Comparison of ENCODE assay signal across 26 mouse cellular contexts in the genomic region with DNA sequence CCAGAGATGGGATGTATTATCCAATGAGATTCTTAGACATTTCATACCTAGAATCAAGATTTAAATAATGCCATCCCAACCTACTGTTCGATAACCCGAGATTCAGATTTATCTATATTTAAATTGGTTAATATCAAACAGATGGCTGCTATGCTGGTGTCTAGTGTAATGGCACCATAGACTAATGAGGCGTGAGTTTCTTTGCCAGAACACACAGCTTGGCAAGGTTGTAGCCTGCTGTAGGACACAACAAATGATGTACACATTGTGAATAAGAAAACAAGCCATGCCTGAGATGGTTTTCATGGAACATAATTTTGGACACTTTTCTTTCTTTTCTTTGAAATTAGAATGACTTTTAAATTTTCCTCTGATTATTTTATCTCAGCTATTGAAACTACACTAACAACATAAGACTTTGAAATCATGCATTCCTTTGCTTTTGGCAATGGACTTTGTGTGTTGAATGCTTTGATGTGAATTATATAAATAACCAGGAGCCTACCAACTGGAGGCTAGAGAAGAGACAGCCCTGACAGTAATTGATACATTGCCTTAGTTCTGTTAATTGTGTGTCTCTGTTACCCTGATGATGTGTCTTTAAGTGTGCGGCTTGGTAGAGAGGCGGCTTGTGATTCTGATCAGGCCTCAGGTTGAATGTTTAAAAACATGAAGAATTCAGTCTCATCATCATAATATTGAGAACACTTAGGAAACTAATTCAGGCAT.
DNase-seq lines count a peak whose midpoint lies in the region; ATAC-seq lines count a peak whose summit lies in the region.
"Had no signal": no experiment of that assay in that cellular context is flagged by ENCODE, and none has a peak within 500 bp of the region (broad histone marks: within the 10 kb centered on the region; RNA-seq: fewer than 3 reads in every experiment).

No protein-coding gene starts in this region.

- H3K9me3 ChIP-seq in forebrain, embryonic 16.5 days (ENCODE audit: control insufficient read depth, low read length): no peaks in the 10 kb centered on the region
- no peaks in the 10 kb centered on the region for H3K9me3 ChIP-seq in forebrain, embryonic 10.5 days
- H3K9me3 ChIP-seq: embryonic facial prominence, embryonic 12.5 days; embryonic facial prominence, embryonic 15.5 days; heart, embryonic 12.5 days; heart, embryonic 15.5 days; hindbrain, embryonic 12.5 days; intestine, embryonic 15.5 days had no signal

- H3K36me3 ChIP-seq in forebrain, embryonic 16.5 days (ENCODE audit: control insufficient read depth, insufficient read depth): no peaks in the 10 kb centered on the region
- H3K36me3 ChIP-seq in forebrain, embryonic 10.5 days (replicated peaks): no peaks in the 10 kb centered on the region
- H3K36me3 ChIP-seq: embryonic facial prominence, embryonic 12.5 days; embryonic facial prominence, embryonic 15.5 days; heart, embryonic 12.5 days; heart, embryonic 15.5 days; intestine, embryonic 15.5 days had no signal

- H3K4me2 ChIP-seq in forebrain, embryonic 16.5 days (ENCODE audit: low read length): no peak overlapping the region
- H3K4me2 ChIP-seq: embryonic facial prominence, embryonic 12.5 days; embryonic facial prominence, embryonic 15.5 days; heart, embryonic 12.5 days; heart, embryonic 15.5 days; hindbrain, embryonic 12.5 days; intestine, embryonic 15.5 days had no signal

- no peak overlapping the region for H3K27ac ChIP-seq in forebrain, embryonic 16.5 days (ENCODE audit: low read length)
- no peak overlapping the region for H3K27ac ChIP-seq in forebrain, embryonic 10.5 days
- H3K27ac ChIP-seq: embryonic facial prominence, embryonic 12.5 days; embryonic facial prominence, embryonic 15.5 days; gastrocnemius, adult 2 months; heart, embryonic 15.5 days; hindbrain, embryonic 12.5 days; intestine, embryonic 15.5 days had no signal

- peaks cover 12% of the 10 kb centered on the region for H3K4me1 ChIP-seq in forebrain, embryonic 16.5 days (replicated peaks; ENCODE audit: control insufficient read depth, insufficient read depth, low read length)
- peaks cover 12% of the 10 kb centered on the region; the same call in 1 of the 2 replicates for H3K4me1 ChIP-seq in forebrain, embryonic 10.5 days
- H3K4me1 ChIP-seq: embryonic facial prominence, embryonic 12.5 days; embryonic facial prominence, embryonic 15.5 days; hindbrain, embryonic 12.5 days; intestine, embryonic 15.5 days had no signal

- 46% methylated on average over 5 of the region's 5 CpGs for WGBS in forebrain, embryonic 16.5 days
- 93% methylated on average over 5 of the region's 5 CpGs for WGBS in forebrain, embryonic 10.5 days

- H3K9ac ChIP-seq in forebrain, embryonic 16.5 days (replicated peaks; ENCODE audit: low read depth, low read length): no peak overlapping the region
- H3K9ac ChIP-seq: embryonic facial prominence, embryonic 12.5 days; embryonic facial prominence, embryonic 15.5 days; forebrain, postnatal 0 days; heart, embryonic 12.5 days; heart, embryonic 15.5 days; hindbrain, embryonic 12.5 days; intestine, embryonic 15.5 days had no signal

- H3K27me3 ChIP-seq in forebrain, embryonic 16.5 days (replicated peaks; ENCODE audit: control insufficient read depth, insufficient read depth, low read length): no peaks in the 10 kb centered on the region
- no peaks in the 10 kb centered on the region for H3K27me3 ChIP-seq in forebrain, embryonic 10.5 days (ENCODE audit: poor library complexity, severe bottlenecking)
- H3K27me3 ChIP-seq: embryonic facial prominence, embryonic 12.5 days; embryonic facial prominence, embryonic 15.5 days; heart, embryonic 15.5 days; hindbrain, embryonic 12.5 days; intestine, embryonic 15.5 days had no signal

- no peak overlapping the region for H3K4me3 ChIP-seq in forebrain, embryonic 16.5 days (replicated peaks; ENCODE audit: low read length)
- H3K4me3 ChIP-seq in forebrain, embryonic 10.5 days: no peak overlapping the region
- H3K4me3 ChIP-seq: embryonic facial prominence, embryonic 12.5 days; embryonic facial prominence, embryonic 15.5 days; gastrocnemius, adult 2 months; heart, embryonic 12.5 days; heart, embryonic 15.5 days; hindbrain, embryonic 12.5 days; intestine, embryonic 15.5 days had no signal

- ATAC-seq in forebrain, embryonic 16.5 days: peak; percentile 60; the same call in 1 of the 2 replicates
- no peak for ATAC-seq in CD4-positive, CD25-positive, alpha-beta regulatory T cell, adult 4 months
- ATAC-seq: activated CD4-positive, CD25-positive, alpha-beta regulatory T cell, adult 4 months; forebrain, postnatal 0 days; hindbrain, embryonic 16.5 days; intestine, embryonic 15.5 days had no signal

- peak; percentile 38 for DNase-seq in cerebellum, adult 9-11 months
- no peak for DNase-seq in cerebellum, adult 11-12 months
- DNase-seq in forebrain, embryonic 10.5 days (ENCODE audit: extremely low spot score, low spot score): no peak
- DNase-seq in testis, postnatal 10 days (ENCODE audit: low spot score): peak; percentile 5
- DNase-seq in testis, postnatal 14 days (ENCODE audit: low spot score): no peak
- DNase-seq: adrenal gland, adult 8-10 months; adrenal gland, postnatal 25 days; cerebellum, postnatal 14 days; forebrain, postnatal 0 days; gastrocnemius, adult 2 months; gastrocnemius, postnatal 14 days; heart, adult 18-20 months; heart, postnatal 10 days; heart, postnatal 4 days; kidney, adult 11 months; kidney, adult 9 months had no signal

Comparison
In these comparisons a context has a peak if more than half of its experiments do, and no peak if none do; other contexts are left out.
1. DNase-seq: peak in cerebellum, adult 9-11 months (single experiment) and testis, postnatal 10 days (single experiment); none in cerebellum, adult 11-12 months (single experiment), forebrain, embryonic 10.5 days (single experiment) and testis, postnatal 14 days (single experiment).